Mouse (Mus musculus) erythroblast, embryonic 14.5 days (primary cell): ENCODE data around the gene Tmem163.

ENCODE experiments used
- GATA1 ChIP-seq: IDR thresholded peaks from 2 replicates; pipeline ENCODE4 v1.6.1; 2012; ENCODE audit warnings: low read length, inconsistent platforms, mixed read lengths
- TAL1 ChIP-seq: IDR thresholded peaks from 3 replicates; pipeline ENCODE4 v1.6.1; 2012; ENCODE audit warnings: low read length, inconsistent platforms, mixed read lengths

DNA sequence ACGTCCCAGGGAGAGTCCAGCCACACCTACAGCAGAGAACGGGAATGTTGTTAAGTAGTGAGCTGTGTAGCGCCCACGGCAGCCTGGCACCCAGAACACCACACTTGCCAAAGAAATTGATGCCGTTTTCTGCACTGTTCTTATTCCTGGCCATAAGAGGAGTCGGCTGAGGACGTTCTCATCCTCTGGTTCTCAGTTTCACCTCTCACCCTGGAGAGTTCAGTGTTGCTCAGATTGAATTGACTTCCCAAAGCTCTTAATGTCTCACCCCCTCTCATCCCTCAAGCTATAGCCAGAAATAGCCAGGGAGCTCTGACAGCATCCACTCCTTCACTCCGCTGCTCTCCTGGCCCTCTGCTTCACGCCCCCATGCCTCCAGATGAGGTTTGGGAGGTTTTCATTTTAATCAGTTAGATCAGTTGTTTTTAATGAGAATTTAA, 239.9 kb downstream of the Tmem163 start:
- no peak for TF ChIP-seq TAL1
- TF ChIP-seq GATA1, result no peak
